Mouse (Mus musculus): ENCODE measurements around the gene Rmnd5b. TPM values are rescaled to one million over a fixed set of nuclear protein-coding genes. Genes with fewer than 3 reads are reported as not detected.
"Not testable (repeated sequence)": the region's sequence is repeated elsewhere in the genome, so short reads cannot be mapped to it uniquely, and the experiment has no call there.

Rmnd5b gene
- polyA plus RNA-seq, 1 experiment from 2014 or later, result 39.1 TPM

- Histone ChIP-seq H3K36me3 (replicated peaks) (peaks cover 40% of the 10 kb centered on the region), H3K9me3 (no peaks in the 10 kb centered on the region), H3K27me3 (ENCODE audit: poor library complexity, severe bottlenecking) (peaks cover 43% of the 10 kb centered on the region), H3K27ac (peak overlapping the region; percentile 87), H3K4me3 (no peak overlapping the region), H3K4me1 (peaks cover 67% of the 10 kb centered on the region)
- DNase-seq (ENCODE audit: extremely low spot score, low spot score), result no peak
- WGBS, result 81% methylated on average over 15 of the region's 15 CpGs
Observed at GRCm38 (mm10) chr11:51646751-51647667, 11.3 kb upstream of the Rmnd5b start.

GRCm38 (mm10) chr11:51646245-51646644 is 10.5 kb upstream of the Rmnd5b start:
- peaks cover 36% of the 10 kb centered on the region for H3K27me3 ChIP-seq (ENCODE audit: poor library complexity, severe bottlenecking)
- peaks cover 43% of the 10 kb centered on the region for H3K36me3 ChIP-seq (replicated peaks)
- no peak for DNase-seq (ENCODE audit: extremely low spot score, low spot score)
- H3K4me1 ChIP-seq, result peaks cover 65% of the 10 kb centered on the region
- 79% methylated on average over 7 of the region's 7 CpGs for WGBS
- H3K4me3 ChIP-seq, result no peak overlapping the region
- peak overlapping the region; percentile 87; the same call in 1 of the 2 replicates for H3K27ac ChIP-seq
- no peaks in the 10 kb centered on the region for H3K9me3 ChIP-seq

GRCm38 (mm10) chr11:51645293-51645692 is 9.6 kb upstream of the Rmnd5b start:
- Histone ChIP-seq H3K9me3 (no peaks in the 10 kb centered on the region), H3K4me1 (peaks cover 55% of the 10 kb centered on the region), H3K27me3 (ENCODE audit: poor library complexity, severe bottlenecking) (peaks cover 27% of the 10 kb centered on the region), H3K27ac (peak overlapping the region; percentile 87), H3K36me3 (replicated peaks) (peaks cover 43% of the 10 kb centered on the region), H3K4me3 (0 out of 2 replicates have a peak overlapping the region, but pooled peaks have one; percentile 1)
- WGBS, result 93% methylated on average over 13 of the region's 13 CpGs
- DNase-seq (ENCODE audit: extremely low spot score, low spot score), result no peak

- peaks cover 16% of the 10 kb centered on the region for H3K27me3 ChIP-seq (ENCODE audit: poor library complexity, severe bottlenecking)
- 82% methylated on average over 16 of the region's 16 CpGs for WGBS
Observed at GRCm38 (mm10) chr11:51644217-51644616, 8.5 kb upstream of the Rmnd5b start.

GRCm38 (mm10) chr11:51643761-51644160 is 8.1 kb upstream of the Rmnd5b start:
- Histone ChIP-seq H3K4me3 (no peak overlapping the region), H3K4me1 (peaks cover 40% of the 10 kb centered on the region), H3K27me3 (ENCODE audit: poor library complexity, severe bottlenecking) (0 out of 2 replicates have a peak, but pooled peaks cover 12% of the 10 kb centered on the region), H3K9me3 (no peaks in the 10 kb centered on the region), H3K27ac (peak overlapping the region; percentile 62; the same call in 1 of the 2 replicates), H3K36me3 (replicated peaks) (peaks cover 43% of the 10 kb centered on the region)
- no peak for DNase-seq (ENCODE audit: extremely low spot score, low spot score)
- 57% methylated on average over 15 of the region's 15 CpGs for WGBS

More at GRCm38 (mm10) chr11:51644217-51644616, 8.5 kb upstream of the Rmnd5b start:
- H3K27ac ChIP-seq, result peak overlapping the region; percentile 62; the same call in 1 of the 2 replicates
- H3K36me3 ChIP-seq (replicated peaks), result peaks cover 43% of the 10 kb centered on the region
- H3K4me1 ChIP-seq, result peaks cover 45% of the 10 kb centered on the region
- H3K4me3 ChIP-seq, result no peak overlapping the region
- no peaks in the 10 kb centered on the region for H3K9me3 ChIP-seq
- DNase-seq (ENCODE audit: extremely low spot score, low spot score), result no peak

GRCm38 (mm10) chr11:51643202-51643601 is 7.5 kb upstream of the Rmnd5b start:
- Histone ChIP-seq H3K4me3 (no peak overlapping the region), H3K27me3 (ENCODE audit: poor library complexity, severe bottlenecking) (0 out of 2 replicates have a peak, but pooled peaks cover 12% of the 10 kb centered on the region), H3K27ac (no peak overlapping the region), H3K4me1 (peaks cover 39% of the 10 kb centered on the region), H3K36me3 (replicated peaks) (peaks cover 43% of the 10 kb centered on the region), H3K9me3 (no peaks in the 10 kb centered on the region)
- WGBS, result 76% methylated on average over 9 of the region's 9 CpGs
- no peak for DNase-seq (ENCODE audit: extremely low spot score, low spot score)

GRCm38 (mm10) chr11:51640748-51641147 is 5.1 kb upstream of the Rmnd5b start:
- peaks cover 41% of the 10 kb centered on the region for H3K36me3 ChIP-seq (replicated peaks)
- 91% methylated on average over 7 of the region's 7 CpGs for WGBS
- H3K4me3 ChIP-seq, result no peak overlapping the region
- DNase-seq (ENCODE audit: extremely low spot score, low spot score), result no peak
- H3K9me3 ChIP-seq, result no peaks in the 10 kb centered on the region
- H3K4me1 ChIP-seq, result peaks cover 38% of the 10 kb centered on the region
- H3K27me3 ChIP-seq (ENCODE audit: poor library complexity, severe bottlenecking), result 0 out of 2 replicates have a peak, but pooled peaks cover 12% of the 10 kb centered on the region
- no peak overlapping the region for H3K27ac ChIP-seq

GRCm38 (mm10) chr11:51638497-51638896 is 2.8 kb upstream of the Rmnd5b start:
- Histone ChIP-seq H3K27me3 (ENCODE audit: poor library complexity, severe bottlenecking) (0 out of 2 replicates have a peak, but pooled peaks cover 3% of the 10 kb centered on the region), H3K9me3 (no peaks in the 10 kb centered on the region), H3K4me3 (peak overlapping the region; percentile 38; the same call in 1 of the 2 replicates), H3K36me3 (replicated peaks) (peaks cover 21% of the 10 kb centered on the region), H3K4me1 (peaks cover 43% of the 10 kb centered on the region), H3K27ac (peak overlapping the region; percentile 81)
- DNase-seq (ENCODE audit: extremely low spot score, low spot score), result no peak
- 74% methylated on average over 5 of the region's 5 CpGs for WGBS

GRCm38 (mm10) chr11:51637971-51638414 is 2.3 kb upstream of the Rmnd5b start:
- WGBS, result 2% methylated on average over 17 of the region's 17 CpGs
- Histone ChIP-seq H3K4me3 (peak overlapping the region; percentile 38), H3K36me3 (replicated peaks) (peaks cover 17% of the 10 kb centered on the region), H3K27me3 (ENCODE audit: poor library complexity, severe bottlenecking) (no peaks in the 10 kb centered on the region), H3K9me3 (no peaks in the 10 kb centered on the region), H3K27ac (peak overlapping the region; percentile 81), H3K4me1 (peaks cover 41% of the 10 kb centered on the region)
- DNase-seq (ENCODE audit: extremely low spot score, low spot score), result peak; percentile 67

- Histone ChIP-seq H3K36me3 (replicated peaks) (0 out of 2 replicates have a peak, but pooled peaks cover 7% of the 10 kb centered on the region), H3K4me3 (peak overlapping the region; percentile 63), H3K27ac (peak overlapping the region; percentile 86), H3K27me3 (ENCODE audit: poor library complexity, severe bottlenecking) (no peaks in the 10 kb centered on the region), H3K4me1 (peaks cover 41% of the 10 kb centered on the region), H3K9me3 (no peaks in the 10 kb centered on the region)
- peak; percentile 65 for DNase-seq (ENCODE audit: extremely low spot score, low spot score)
- WGBS, result 5% methylated on average over 6 of the region's 6 CpGs
Observed at GRCm38 (mm10) chr11:51636323-51636684, 608 bp upstream of the Rmnd5b start.

- Histone ChIP-seq H3K36me3 (replicated peaks) (0 out of 2 replicates have a peak, but pooled peaks cover 10% of the 10 kb centered on the region), H3K4me3 (peak overlapping the region; percentile 63), H3K9me3 (no peaks in the 10 kb centered on the region), H3K27me3 (ENCODE audit: poor library complexity, severe bottlenecking) (no peaks in the 10 kb centered on the region), H3K4me1 (peaks cover 41% of the 10 kb centered on the region), H3K27ac (peak overlapping the region; percentile 86)
- no peak for DNase-seq (ENCODE audit: extremely low spot score, low spot score)
- 27% methylated on average over 6 of the region's 6 CpGs for WGBS
Observed at GRCm38 (mm10) chr11:51635127-51635524, 570 bp downstream of the Rmnd5b start.

- Histone ChIP-seq H3K4me1 (peaks cover 41% of the 10 kb centered on the region), H3K36me3 (replicated peaks) (peaks cover 22% of the 10 kb centered on the region), H3K27me3 (ENCODE audit: poor library complexity, severe bottlenecking) (no peaks in the 10 kb centered on the region), H3K9me3 (no peaks in the 10 kb centered on the region), H3K27ac (no peak overlapping the region), H3K4me3 (no peak overlapping the region)
- 95% methylated on average over 3 of the region's 3 CpGs for WGBS
- DNase-seq (ENCODE audit: extremely low spot score, low spot score), result no peak
Observed at GRCm38 (mm10) chr11:51633721-51634120, 2.0 kb downstream of the Rmnd5b start.

GRCm38 (mm10) chr11:51633200-51633599 is 2.5 kb downstream of the Rmnd5b start:
- not testable (repeated sequence) for DNase-seq (ENCODE audit: extremely low spot score, low spot score)
- 88% methylated on average over 7 of the region's 7 CpGs for WGBS

More at GRCm38 (mm10) chr11:51633200-51633599, 2.5 kb downstream of the Rmnd5b start:
- Histone ChIP-seq H3K4me1 (peaks cover 36% of the 10 kb centered on the region), H3K36me3 (replicated peaks) (peaks cover 26% of the 10 kb centered on the region)
- not testable (repeated sequence) for H3K9me3 ChIP-seq; H3K27ac ChIP-seq; H3K27me3 ChIP-seq (ENCODE audit: poor library complexity, severe bottlenecking); H3K4me3 ChIP-seq

All from forebrain, embryonic 10.5 days (tissue).